Mouse (Mus musculus) kidney, adult 2 months (tissue): Measurements from ENCODE around the gene Gdf5.

Source experiments
- CTCF ChIP-seq: fragments of 200-500 bp; conservative IDR thresholded peaks from 2 replicates; pipeline ENCODE4 v1.5.1; 2011; ENCODE audit warnings: low read depth, mild to moderate bottlenecking, control low read depth, low read length, moderate library complexity, mixed read lengths; ENCODE audit not compliant: insufficient read depth, insufficient read length
- POLR2A ChIP-seq: fragments of 200-500 bp; IDR thresholded peaks from one replicate; pipeline ENCODE4 v1.6.1; 2011; ENCODE audit warnings: low read depth, low read length, control low read depth

GRCm38 (mm10) chr2:155894307-155895045, 50.7 kb downstream of the Gdf5 start:
- TF ChIP-seq POLR2A (no peak), CTCF (no peak)
